Mouse (Mus musculus) lung, adult 18-20 months (tissue): ENCODE measurements around the gene Krtap2-4.
"Not testable (repeated sequence)": the region's sequence is repeated elsewhere in the genome, so short reads cannot be mapped to it uniquely, and the experiment has no call there.

Experiments used
- DNase-seq, 2 experiments: peaks; one replicate each; pipeline ENCODE4 v3.0.0; 2022; ENCODE audit warnings: mixed read lengths in 2 of 2

Gene Krtap2-4

DNA sequence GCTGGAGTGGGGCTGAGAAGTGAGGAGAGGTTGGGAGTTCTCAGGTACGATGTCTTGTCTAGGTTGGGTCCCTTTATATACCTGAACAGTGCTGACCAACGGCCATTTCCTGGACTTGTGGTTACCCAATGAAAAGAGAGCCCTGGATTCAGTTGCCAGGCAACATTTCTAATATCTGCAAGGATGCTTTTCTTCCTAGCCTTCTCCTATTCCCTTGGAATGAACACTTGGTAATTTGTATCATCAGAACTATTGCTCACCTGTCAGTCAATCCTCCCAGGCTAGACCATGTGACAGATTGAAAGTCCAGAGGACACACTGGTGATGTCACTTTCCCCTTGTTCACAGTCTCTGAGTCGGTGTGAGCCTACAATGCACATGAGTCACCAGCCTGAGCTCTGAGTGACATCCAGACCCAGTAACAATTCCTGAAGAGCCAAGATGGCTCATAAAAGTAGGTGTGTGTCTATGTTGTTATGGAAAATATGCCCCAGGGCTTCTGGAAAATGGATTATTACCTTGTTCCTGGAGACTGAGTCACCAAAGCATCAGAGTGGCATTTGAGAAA is at the start of gene Krtap2-4:
Gene Krtap2-4, minus strand, starts transcription at position 51 of the 568 bp plus-strand sequence.
- DNase-seq = no peak

DNA sequence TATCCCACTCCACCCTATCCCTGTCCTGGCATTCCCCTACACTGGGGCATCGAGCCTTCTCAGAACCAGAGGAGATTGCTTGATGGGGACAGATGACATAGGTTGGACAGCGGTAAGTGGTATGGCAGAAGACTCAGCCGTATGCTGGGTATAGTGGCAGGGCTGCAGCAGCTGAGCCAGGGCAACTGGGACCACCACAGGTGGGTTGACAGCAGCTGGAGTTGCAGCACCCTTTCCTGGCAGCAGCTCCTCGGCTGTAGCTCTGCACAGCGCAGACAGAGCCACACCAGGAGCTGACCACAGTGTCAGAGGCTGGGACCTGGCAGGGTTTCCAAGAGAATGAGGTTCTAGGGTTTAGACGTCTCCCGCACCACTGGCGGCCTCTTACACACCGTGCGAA is 48.2 kb upstream of the Krtap2-4 start:
- no peak for DNase-seq

DNA sequence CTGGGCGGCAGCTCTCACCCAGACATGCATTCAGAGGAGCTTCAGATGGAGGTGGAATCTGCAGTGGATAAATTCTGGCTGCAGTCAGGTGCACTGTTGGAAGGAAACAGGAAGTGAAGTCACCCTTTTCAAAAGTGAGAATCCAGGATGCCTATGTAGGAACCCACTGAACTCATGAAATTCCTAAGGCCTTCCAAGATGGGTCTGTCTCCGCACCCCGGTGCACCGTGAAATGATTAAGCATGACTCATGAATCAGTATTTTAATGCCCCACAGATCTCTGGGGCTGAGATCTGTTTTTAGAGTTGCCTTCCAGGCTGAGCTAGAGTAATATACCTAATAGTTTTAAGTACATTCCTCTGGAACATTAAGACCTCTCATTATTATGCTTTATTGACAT is 44.6 kb upstream of the Krtap2-4 start:
- no peak for DNase-seq

DNA sequence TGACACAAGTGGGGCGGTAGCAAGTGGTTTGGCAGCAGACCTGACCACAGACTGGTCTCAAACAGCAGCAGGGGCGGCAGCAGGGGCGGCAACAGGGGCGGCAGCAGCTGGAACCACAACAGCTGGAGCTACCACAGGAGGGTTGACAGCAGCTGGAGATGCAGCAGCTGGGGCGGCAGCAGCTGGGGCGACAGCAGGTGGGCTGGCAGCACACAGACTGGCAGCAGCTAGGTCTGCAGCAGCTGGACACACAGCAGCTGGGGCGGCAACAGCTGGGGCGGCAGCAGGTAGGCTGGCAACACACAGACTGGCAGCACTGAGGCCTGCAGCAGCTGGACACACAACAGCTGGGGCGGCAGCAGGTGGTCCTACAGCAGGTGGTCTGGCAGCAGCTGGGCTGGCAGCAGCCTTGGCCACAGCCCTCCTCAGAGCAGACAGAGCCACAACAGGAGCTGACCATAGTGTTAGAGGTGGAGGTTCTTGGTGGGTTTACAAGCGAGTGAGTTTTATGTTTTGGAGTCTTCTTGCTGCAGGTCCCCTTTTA is 43.9 kb upstream of the Krtap2-4 start, which contains the start of gene Gm11563:
Gene Gm11563, minus strand, starts transcription at position 494 of the 544 bp plus-strand sequence.
- not testable (repeated sequence) for DNase-seq

DNA sequence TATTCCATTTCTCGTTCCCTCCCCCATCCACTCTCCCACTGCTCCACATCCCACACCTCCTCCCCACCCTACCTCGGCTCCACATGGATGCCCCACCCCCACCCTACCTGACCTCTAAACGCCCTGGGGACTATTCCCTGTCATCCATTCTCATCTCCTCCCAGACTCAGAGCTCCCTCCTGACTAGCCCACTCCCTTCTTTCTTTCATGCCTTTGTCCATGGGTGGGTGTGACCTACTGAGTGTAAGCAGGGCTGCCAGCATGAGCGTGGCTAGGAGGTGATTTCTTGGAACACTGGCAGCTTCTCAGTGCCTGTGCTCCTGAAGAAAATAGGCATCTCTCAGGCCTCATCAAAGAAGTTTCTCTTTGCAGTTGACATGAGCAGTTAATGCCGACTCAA is 42.4 kb upstream of the Krtap2-4 start:
- DNase-seq = no peak

DNA sequence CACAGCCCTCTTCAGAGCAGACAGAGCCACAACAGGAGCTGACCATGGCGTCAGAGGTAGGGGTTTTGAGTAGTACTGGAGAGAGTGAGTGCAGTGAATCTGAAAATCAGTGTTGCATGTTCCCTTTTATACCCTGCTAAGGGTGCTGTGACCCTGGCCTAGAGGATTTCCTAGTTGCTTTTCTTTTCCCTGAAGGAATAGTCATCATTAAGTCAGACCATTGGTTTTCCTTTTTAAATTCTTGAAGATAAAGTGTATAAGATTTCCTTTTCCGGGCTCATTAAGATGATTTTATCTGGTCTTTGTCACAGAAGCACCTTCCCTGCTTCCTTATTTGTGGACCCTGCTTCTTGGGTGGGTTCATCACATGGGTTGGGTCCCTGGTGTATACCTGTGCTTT is 35.5 kb upstream of the Krtap2-4 start, which contains the start of gene Gm11555:
Gene Gm11555, minus strand, starts transcription at position 101 of the 400 bp plus-strand sequence.
- no peak for DNase-seq

DNA sequence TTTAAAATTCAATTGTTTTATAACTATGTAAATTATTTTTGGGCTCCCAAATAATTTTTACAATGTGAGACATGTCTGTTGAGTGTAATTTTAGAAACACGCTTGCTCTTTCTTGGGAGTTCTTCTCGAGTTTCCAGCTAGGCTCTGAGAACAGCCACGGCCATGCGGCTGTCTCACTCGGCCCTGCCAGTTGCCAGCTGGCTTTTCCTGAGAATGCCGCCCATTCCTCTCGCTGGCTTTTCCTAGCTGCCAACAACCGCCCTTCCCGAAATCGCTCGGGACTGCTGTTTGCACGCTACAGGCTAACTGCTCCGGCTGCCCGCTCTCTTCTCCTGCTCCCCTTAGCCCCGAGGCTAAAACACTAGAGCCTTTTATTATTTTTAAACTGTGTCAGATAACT is 31.8 kb upstream of the Krtap2-4 start:
- no peak for DNase-seq

DNA sequence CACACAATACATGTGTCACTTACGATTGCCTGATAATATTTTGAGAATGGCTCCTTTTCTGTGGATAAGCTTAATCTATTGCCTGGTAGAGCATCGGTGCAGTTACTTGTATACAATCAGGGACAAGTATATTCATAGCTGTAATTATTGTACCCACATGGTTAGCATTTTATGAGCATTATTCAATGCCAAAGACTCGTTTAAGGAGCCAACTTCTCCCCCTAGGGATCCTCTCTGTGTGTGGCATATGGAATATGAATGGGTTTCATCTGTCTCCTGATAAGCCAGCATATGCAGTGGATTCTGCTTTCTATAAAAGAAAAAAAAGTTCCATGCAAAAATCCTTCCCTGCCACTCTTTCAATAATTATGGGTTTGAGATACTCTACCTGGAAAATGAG is 29.7 kb upstream of the Krtap2-4 start:
- DNase-seq = no peak

DNA sequence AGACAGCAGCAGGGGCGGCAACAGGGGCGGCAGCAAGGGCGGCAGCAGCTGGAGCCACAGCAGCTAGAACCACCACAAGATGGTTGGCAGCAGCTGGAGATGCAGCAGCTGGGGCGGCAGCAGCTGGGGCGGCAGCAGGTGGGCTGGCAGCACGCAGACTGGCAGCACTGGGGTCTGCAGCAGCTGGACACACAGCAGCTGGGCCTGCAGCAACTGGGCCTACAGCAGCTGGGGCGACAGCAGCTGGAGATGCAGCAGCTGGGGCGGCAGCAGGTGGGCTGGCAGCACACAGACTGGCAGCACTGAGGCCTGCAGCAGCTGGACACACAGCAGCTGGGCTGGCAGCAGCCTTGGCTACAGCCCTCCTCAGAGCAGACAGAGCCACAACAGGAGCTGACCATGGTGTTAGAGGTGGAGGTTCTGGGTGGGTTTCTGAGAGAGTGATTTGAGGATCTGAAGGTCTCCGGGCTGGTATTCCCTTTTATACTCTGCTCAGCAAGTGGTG is 29.0 kb upstream of the Krtap2-4 start, which contains the start of gene Krtap4-7:
Gene Krtap4-7, minus strand, starts transcription at position 455 of the 505 bp plus-strand sequence.
- not testable (repeated sequence) for DNase-seq

DNA sequence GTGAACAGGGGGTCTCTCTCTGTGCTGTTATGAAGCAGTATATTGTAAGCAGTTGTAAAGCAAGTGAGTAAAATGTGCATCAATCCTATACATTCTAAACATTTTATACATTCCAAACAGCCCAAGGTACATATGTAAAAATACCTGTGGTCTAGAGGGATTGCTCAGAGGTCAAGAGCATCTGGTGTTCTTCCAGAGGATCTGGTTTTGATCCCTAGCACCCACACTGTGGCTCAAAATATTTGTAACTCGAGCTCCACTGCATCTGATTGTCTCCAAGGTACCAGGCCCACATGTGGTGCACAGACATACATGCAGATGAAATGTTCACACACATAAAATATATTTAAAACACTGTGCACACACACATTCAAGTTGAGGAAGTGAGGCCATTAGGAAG is 26.3 kb upstream of the Krtap2-4 start:
- DNase-seq = no peak

DNA sequence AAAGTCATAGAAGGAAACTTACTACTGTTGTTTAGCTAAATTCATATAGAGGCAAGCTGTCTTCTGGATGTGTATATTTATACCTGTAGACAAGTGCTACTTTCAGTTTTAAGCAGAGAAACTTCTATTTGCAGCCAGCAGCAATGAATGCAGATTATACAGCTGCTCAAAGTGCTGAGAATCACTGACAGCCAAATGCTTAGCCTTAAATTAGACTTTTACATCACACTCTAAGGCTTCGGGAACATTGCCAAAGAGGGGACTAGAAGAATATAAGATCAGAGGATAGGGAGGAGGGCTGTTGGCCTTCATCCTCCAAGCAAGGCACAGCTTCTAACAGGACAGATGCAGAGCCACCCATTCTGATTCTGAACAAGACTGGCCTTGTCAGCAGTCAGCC is 22.4 kb upstream of the Krtap2-4 start:
- no peak for DNase-seq

DNA sequence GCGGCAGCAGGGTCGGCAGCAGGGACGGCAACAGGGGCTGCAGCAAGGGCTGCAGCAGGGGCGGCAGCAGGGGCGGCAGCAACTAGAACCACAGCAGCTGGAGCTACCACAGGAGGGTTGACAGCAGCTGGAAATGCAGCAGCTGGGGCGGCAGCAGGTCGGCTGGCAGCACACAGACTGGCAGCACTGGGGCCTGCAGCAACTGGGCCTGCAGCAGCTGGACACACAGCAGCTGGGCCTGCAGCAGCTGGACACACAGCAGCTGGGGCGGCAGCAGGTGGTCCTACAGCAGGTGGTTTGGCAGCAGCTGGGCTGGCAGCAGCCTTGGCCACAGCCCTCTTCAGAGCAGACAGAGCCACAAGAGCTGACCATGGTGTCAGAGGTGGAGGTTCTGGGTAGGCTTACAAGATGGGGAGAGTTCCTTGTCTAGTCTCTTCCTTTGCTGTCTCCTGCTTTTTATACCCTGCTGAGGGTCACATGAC is 20.0 kb upstream of the Krtap2-4 start, which contains the start of gene Krtap4-2:
Gene Krtap4-2, minus strand, starts transcription at position 432 of the 482 bp plus-strand sequence.
- no peak for DNase-seq

DNA sequence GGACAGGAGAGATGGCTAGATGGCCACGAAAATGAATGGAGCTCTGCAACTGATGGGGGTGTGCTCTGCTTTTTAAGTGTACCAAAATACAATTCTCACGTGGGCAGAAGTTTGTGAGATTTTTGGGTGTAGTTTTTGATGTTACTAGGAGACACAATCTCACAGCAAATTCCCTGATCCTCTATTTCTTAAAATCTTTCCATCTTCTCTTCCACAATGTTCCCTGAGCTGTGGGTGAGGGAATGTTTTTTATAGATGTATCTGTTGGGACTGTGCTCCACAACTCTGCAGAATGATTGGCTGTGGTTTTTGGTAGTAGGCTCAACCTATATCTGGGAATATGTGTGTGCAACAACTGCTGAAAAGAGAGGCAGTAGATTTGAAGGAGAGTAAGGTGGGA is 18.6 kb upstream of the Krtap2-4 start:
- DNase-seq = no peak

DNA sequence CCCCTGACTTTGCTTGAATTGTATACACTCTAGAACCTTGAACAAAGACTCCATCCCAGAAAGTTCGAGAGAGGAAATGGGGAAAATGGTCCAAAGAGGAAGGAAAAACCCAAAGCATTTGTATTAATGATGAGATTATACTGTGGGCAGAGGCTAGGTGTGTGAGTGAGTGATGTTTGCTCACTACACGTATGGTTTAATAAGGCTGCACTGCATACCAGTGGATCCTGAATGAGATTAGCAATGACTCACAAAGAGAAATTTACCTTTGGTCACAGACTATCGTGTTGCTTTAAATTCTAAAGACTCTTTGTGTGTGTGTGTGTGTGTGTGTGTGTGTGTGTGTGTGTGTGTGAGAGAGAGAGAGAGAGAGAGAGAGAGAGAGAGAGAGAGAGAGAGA is 16.2 kb upstream of the Krtap2-4 start:
- no peak for DNase-seq

DNA sequence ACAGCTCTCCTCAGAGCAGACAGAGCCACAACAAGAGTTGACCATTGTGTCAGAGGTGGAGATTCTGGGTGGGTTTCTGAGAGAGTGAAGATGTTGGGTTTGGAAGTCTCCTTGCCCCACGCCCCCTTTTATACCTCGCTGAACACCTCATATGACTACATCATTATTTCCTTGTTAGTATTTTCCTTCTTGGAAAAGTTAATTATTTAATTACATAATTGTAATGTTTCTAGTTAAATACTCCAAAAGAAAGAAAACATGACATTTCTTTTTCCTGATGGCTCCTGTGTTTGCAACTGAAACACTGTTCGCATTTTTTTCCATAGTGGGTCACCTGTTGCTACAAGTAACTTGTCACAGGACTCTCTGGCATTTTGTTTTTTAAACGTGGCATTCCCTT is 13.5 kb upstream of the Krtap2-4 start, which contains the start of gene Krtap4-1:
Gene Krtap4-1, minus strand, starts transcription at position 101 of the 400 bp plus-strand sequence.
- DNase-seq = no peak

DNA sequence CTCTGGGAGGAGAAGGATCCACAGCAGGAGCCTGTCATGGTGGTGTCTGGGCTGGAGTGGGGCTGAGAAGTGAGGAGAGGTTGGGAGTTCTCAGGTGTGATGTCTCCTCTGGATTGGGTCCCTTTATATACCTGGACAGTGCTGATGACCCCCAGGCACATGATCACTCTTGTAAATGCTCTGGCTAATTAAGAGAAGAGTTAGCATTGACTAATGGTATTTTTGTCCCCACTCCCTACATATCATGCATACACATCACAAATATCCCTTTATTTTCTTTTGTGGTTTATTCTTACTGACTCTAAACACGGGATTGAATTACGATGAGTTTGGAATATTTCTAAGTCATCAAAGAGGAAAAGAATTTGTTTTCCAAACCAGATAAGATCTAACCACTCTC is 5.7 kb upstream of the Krtap2-4 start, which contains the start of gene Gm11562:
Gene Gm11562, minus strand, starts transcription at position 101 of the 400 bp plus-strand sequence.
- no peak for DNase-seq

DNA sequence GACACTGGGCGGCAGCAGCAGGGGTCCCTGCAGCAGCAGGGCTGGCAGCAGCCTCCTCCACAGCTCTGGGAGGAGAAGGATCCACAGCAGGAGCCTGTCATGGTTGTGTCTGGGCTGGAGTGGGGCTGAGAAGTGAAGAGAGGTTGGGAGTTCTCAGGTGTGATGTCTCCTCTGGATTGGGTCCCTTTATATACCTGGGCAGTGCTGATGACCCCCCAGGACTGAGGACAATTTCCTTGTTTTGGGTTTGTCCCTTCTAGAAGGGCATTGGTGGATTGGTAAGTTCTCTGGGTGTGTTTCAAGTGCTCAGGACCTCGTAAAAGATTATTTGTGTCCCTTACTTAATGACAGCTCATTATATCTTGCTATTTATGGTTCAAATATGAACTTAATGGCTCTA is 4.6 kb downstream of the Krtap2-4 start, which contains the start of gene Gm11937:
Gene Gm11937, minus strand, starts transcription at position 101 of the 400 bp plus-strand sequence.
- DNase-seq = not testable (repeated sequence)

DNA sequence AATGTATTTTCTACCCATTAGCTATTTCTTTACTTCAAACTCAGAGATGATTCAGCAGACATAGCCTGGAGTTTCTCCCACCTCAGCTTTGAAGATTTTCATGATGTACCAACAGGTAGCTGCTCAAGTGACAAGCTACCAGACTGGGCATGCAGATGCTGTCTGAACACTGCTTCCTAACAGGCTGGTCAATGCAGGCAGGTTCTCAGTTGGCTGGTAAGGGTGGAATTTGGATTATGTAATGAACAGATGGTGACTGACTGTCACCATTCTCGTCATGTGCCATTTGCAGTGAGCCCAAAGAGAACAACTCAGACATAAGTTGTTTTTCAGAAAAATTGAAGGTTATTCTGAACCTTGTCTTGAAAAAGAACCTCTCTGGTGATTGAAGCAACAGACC is 5.5 kb downstream of the Krtap2-4 start:
- no peak for DNase-seq

DNA sequence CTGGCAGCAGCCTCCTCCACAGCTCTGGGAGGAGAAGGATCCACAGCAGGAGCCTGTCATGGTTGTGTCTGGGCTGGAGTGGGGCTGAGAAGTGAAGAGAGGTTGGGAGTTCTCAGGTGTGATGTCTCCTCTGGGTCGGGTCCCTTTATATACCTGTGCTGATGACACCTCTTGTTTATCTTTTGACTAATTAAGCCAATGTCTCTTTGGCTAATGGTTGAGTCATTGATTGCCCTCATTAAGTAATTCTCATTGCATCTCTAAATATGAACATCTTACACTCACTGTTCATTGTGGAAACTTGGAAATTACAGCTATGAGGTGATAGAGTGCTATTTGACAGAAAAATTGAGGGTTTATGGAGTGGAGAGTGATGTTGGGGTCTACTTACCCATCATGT is 11.4 kb downstream of the Krtap2-4 start, which contains the start of gene Gm11938:
Gene Gm11938, minus strand, starts transcription at position 101 of the 400 bp plus-strand sequence.
- DNase-seq = not testable (repeated sequence)

DNA sequence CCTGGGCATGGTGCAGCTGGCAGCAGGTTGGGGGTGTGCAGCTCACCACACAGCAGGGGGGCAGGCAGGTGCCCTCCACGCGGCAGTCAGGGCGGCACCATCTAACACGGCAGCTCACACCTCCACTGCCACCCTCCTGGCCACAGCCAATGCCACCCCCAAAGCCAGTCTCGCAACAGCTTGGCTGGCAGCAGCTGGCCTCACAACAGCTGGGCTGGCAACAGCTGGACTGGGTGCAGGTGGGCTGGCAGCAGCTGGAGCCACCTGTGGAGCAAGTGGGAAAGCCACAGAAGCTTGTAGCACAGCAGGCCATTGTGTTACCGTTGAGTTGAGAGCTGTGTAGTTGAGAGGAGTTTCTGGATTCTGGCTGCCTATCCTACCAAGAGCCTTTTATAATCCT is 16.9 kb downstream of the Krtap2-4 start, which contains the start of gene Krtap9-3:
Gene Krtap9-3, minus strand, starts transcription at position 364 of the 400 bp plus-strand sequence.
- not testable (repeated sequence) for DNase-seq

DNA sequence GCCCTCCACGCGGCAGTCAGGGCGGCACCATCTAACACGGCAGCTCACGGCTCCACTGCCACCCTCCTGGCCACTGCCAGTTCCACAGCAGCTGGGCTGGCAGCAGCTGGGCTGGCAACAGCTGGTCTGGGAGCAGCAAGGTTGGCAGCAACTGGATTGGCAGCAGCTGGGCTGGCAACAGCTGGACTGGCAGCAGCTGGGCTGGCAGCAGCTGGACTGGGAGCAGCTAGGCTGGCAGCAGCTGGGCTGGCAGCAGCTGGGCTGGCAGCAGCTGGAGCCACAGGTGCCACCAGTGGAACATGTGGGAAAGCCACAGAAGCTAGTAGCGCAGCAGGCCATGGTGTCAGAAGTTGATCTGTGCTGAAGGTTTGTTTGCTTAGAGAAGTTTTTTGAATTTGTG is 23.7 kb downstream of the Krtap2-4 start, which contains the start of gene Krtap1-3:
Gene Krtap1-3, minus strand, starts transcription at position 359 of the 400 bp plus-strand sequence.
- DNase-seq = no peak

DNA sequence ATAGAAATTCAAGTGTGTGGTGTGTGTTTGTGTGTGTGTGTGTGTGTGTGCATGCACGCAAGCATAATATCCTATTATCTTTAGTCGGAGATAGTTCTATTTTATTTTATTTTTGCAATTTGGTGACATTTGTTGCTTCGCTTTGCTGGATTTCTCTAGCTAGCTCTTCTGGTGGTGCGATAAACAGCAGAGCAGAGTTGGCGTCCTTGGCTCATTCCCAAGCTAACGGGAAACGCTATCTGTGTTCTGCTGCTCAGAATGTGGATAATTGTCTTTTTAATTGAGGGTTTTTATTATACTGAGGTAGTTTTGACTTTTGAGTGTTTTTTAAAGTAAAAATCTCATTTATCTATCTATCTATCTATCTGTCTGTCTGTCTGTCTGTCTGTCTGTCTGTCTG is 29.6 kb downstream of the Krtap2-4 start:
- DNase-seq = no peak

DNA sequence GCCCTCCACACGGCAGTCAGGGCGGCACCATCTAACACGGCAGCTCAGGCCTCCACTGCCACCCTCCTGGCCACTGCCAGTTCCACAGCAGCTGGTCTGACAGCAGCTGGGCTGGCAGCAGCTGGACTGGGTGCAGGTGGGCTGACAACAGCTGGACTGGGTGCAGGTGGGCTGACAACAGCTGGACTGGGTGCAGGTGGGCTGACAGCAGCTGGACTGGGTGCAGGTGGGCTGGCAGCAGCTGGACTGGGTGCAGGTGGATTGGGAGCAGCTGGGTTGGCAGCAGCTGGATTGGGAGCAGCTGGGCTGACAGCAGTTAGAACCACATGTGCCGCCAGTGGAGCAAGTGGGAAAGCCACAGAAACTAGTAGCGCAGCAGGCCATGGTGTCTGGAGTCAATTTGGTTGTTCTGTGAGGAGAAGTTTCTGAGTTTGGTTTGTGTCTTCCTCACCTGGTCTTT is 31.4 kb downstream of the Krtap2-4 start, which contains the start of gene Krtap1-4:
Gene Krtap1-4, minus strand, starts transcription at position 410 of the 460 bp plus-strand sequence.
- no peak for DNase-seq
